Mouse (Mus musculus): ENCODE data around the gene 1700001P01Rik.

DNA sequence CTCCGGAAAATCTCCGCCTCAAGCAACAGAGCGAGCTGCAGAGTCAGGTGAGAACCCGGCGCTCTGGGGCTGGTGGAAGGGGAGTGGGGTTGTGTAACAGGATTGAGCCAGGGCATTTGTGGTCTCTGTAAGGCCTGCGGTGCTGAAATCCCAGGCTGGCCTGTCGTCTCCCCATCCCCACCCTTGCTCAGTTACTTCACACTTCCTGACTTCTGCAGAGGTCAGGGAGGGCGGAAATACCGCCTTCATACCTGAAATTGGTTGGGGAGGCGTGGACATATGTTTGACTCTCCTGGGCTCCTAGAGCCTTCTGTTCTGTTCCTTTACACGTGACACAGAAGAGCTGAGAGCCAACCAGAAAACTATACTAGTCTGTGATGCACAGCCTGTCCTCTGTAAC lies 40.0 kb upstream of the 1700001P01Rik start:
- TF ChIP-seq CTCF (IDR thresholded peaks at IDR 0.05; ENCODE audit: insufficient read depth, low read length) (no peak), POLR2A (IDR thresholded peaks at IDR 0.05; ENCODE audit: borderline replicate concordance, extremely low read depth, low read depth, low read length) (no peak)
